Mouse (Mus musculus) MEL (cell line): ENCODE data around the gene Ppp1r37. TPM values are rescaled to one million over a fixed set of nuclear protein-coding genes. Genes with fewer than 3 reads are reported as not detected.

ENCODE experiments used
- DNase-seq: peaks from one replicate; pipeline ENCODE4 v3.0.0; 2011; ENCODE audit warnings: low read depth, low spot score
- H3K27ac ChIP-seq: 2 replicates; pipeline ENCODE4 v1.5.1; 2012; ENCODE audit warnings: low read depth, mild to moderate bottlenecking, control low read depth, low read length, moderate library complexity; ENCODE audit not compliant: control insufficient read depth
- H3K27me3 ChIP-seq, 2 experiments: fragments of 150-350 bp in 1 of 2; sonication (generic) in 1 of 2; 2 replicates each; pipeline ENCODE4 v1.6.1; 2012; ENCODE audit warnings: low read length in 2 of 2, mild to moderate bottlenecking in 2 of 2, improper control_type of control experiment in 1 of 2, moderate library complexity in 1 of 2; ENCODE audit not compliant: insufficient read depth in 2 of 2, control insufficient read depth in 1 of 2
- H3K36me3 ChIP-seq, 2 experiments: 2 replicates each; pipeline ENCODE4 v1.6.1; 2012 to 2014; ENCODE audit warnings: low read length in 2 of 2, improper control_type of control experiment in 1 of 2, inconsistent platforms in 1 of 2, mild to moderate bottlenecking in 1 of 2; ENCODE audit not compliant: insufficient read depth in 2 of 2, control insufficient read depth in 1 of 2
- H3K4me1 ChIP-seq, 2 experiments: fragments of 150-350 bp in 1 of 2; sonication (generic) in 1 of 2; 2 replicates each; pipeline ENCODE4 v1.6.1; 2012; ENCODE audit warnings: low read length in 2 of 2, improper control_type of control experiment in 1 of 2, mild to moderate bottlenecking in 1 of 2; ENCODE audit not compliant: insufficient read depth in 2 of 2, control insufficient read depth in 1 of 2
- H3K4me3 ChIP-seq, 2 experiments: fragments of 150-350 bp in 1 of 2; sonication (generic) in 1 of 2; 2 replicates each; pipeline ENCODE4 v1.5.1; 2012; ENCODE audit warnings: low read depth in 2 of 2, low read length in 2 of 2, mild to moderate bottlenecking in 2 of 2, moderate library complexity in 2 of 2, control low read depth in 1 of 2, improper control_type of control experiment in 1 of 2; ENCODE audit not compliant: control insufficient read depth in 1 of 2, insufficient read depth in 1 of 2
- H3K79me2 ChIP-seq: 2 replicates; pipeline ENCODE4 v1.6.1; 2012; ENCODE audit warnings: mild to moderate bottlenecking, low read length, moderate library complexity; ENCODE audit not compliant: control insufficient read depth, poor library complexity, insufficient read depth
- H3K9ac ChIP-seq: 2 replicates; pipeline ENCODE4 v1.6.1; 2012; ENCODE audit warnings: low read depth, mild to moderate bottlenecking, control low read depth, low read length, moderate library complexity; ENCODE audit not compliant: control insufficient read depth, poor library complexity, severe bottlenecking
- H3K9me3 ChIP-seq: fragments of 150-350 bp; sonication (generic); replicated peaks from 2 replicates; pipeline ENCODE4 v1.6.1; 2012; ENCODE audit warnings: mild to moderate bottlenecking, low read length, improper control_type of control experiment, moderate library complexity; ENCODE audit not compliant: insufficient read depth
- BHLHE40 ChIP-seq: IDR thresholded peaks from 2 replicates; pipeline ENCODE4 v1.6.1; 2012; ENCODE audit warnings: low read depth, mild to moderate bottlenecking, inconsistent platforms, low read length, improper control_type of control experiment, borderline replicate concordance
- E2F4 ChIP-seq: IDR thresholded peaks from 2 replicates; pipeline ENCODE4 v1.6.1; 2011; ENCODE audit warnings: low read depth, low read length, improper control_type of control experiment, borderline replicate concordance
- ELF1 ChIP-seq: IDR thresholded peaks from 2 replicates; pipeline ENCODE4 v1.6.1; 2014; ENCODE audit warnings: low read depth, mild to moderate bottlenecking, inconsistent platforms, low read length, improper control_type of control experiment, moderate library complexity
- EP300 ChIP-seq, 2 experiments: IDR thresholded peaks; 2 replicates each; pipeline ENCODE4 v1.6.1; 2011; ENCODE audit warnings: improper control_type of control experiment in 2 of 2, low read length in 2 of 2, low read depth in 1 of 2, mild to moderate bottlenecking in 1 of 2
- GABPA ChIP-seq: IDR thresholded peaks from 2 replicates; pipeline ENCODE4 v1.6.1; 2012; ENCODE audit warnings: low read depth, mild to moderate bottlenecking, inconsistent platforms, low read length, improper control_type of control experiment, moderate library complexity
- HCFC1 ChIP-seq: IDR thresholded peaks from 2 replicates; pipeline ENCODE4 v1.6.1; 2012; ENCODE audit warnings: low read depth, mild to moderate bottlenecking, inconsistent platforms, low read length, improper control_type of control experiment, moderate library complexity
- JUND ChIP-seq: IDR thresholded peaks from 2 replicates; pipeline ENCODE4 v1.6.1; 2011; ENCODE audit warnings: low read depth, mild to moderate bottlenecking, improper control_type of control experiment, low read length
- MYB ChIP-seq: IDR thresholded peaks from 2 replicates; pipeline ENCODE4 v1.6.1; 2011; ENCODE audit warnings: mild to moderate bottlenecking, low read depth, low read length, improper control_type of control experiment
- MYC ChIP-seq: IDR thresholded peaks from 2 replicates; pipeline ENCODE4 v1.6.1; 2011; ENCODE audit warnings: low read depth, mild to moderate bottlenecking, low read length, improper control_type of control experiment, moderate library complexity
- POLR2A ChIP-seq, 2 experiments: IDR thresholded peaks; 2 replicates each; pipeline ENCODE4 v1.6.1; 2011 to 2012; ENCODE audit warnings: low read length in 2 of 2, mild to moderate bottlenecking in 2 of 2, control low read depth in 1 of 2, improper control_type of control experiment in 1 of 2, low read depth in 1 of 2, moderate library complexity in 1 of 2; ENCODE audit not compliant: control insufficient read depth in 1 of 2, insufficient read depth in 1 of 2, poor library complexity in 1 of 2
- POLR2AphosphoS2 ChIP-seq: IDR thresholded peaks from 2 replicates; pipeline ENCODE4 v1.6.1; 2011; ENCODE audit warnings: low read length, improper control_type of control experiment
- POLR2AphosphoS5 ChIP-seq: IDR thresholded peaks from 2 replicates; pipeline ENCODE4 v1.6.1; 2012; ENCODE audit warnings: low read depth, borderline replicate concordance, mild to moderate bottlenecking, inconsistent platforms, low read length, moderate library complexity, mixed read lengths
- SIN3A ChIP-seq: IDR thresholded peaks from 2 replicates; pipeline ENCODE4 v1.6.1; 2012; ENCODE audit warnings: low read length, improper control_type of control experiment, inconsistent platforms
- SMC3 ChIP-seq: IDR thresholded peaks from 2 replicates; pipeline ENCODE4 v1.6.1; 2011; ENCODE audit warnings: low read depth, low read length, improper control_type of control experiment
- TCF12 ChIP-seq: IDR thresholded peaks from 2 replicates; pipeline ENCODE4 v1.6.1; 2014; ENCODE audit warnings: low read depth, mild to moderate bottlenecking, inconsistent platforms, low read length, improper control_type of control experiment, moderate library complexity
- UBTF ChIP-seq: IDR thresholded peaks from 2 replicates; pipeline ENCODE4 v1.6.1; 2012; ENCODE audit warnings: low read depth, mild to moderate bottlenecking, inconsistent platforms, low read length, improper control_type of control experiment, moderate library complexity, borderline replicate concordance; ENCODE audit not compliant: insufficient read depth
- USF2 ChIP-seq, 2 experiments: IDR thresholded peaks; 2 replicates each; pipeline ENCODE4 v1.6.1; 2011 to 2012; ENCODE audit warnings: improper control_type of control experiment in 2 of 2, low read length in 2 of 2, borderline replicate concordance in 1 of 2, inconsistent platforms in 1 of 2, low read depth in 1 of 2, mild to moderate bottlenecking in 1 of 2; ENCODE audit not compliant: insufficient read depth in 1 of 2
- ZKSCAN1 ChIP-seq: IDR thresholded peaks from 2 replicates; pipeline ENCODE4 v1.6.1; 2012; ENCODE audit warnings: low read depth, mild to moderate bottlenecking, inconsistent platforms, low read length, improper control_type of control experiment, moderate library complexity
- ZNF384 ChIP-seq: IDR thresholded peaks from 2 replicates; pipeline ENCODE4 v1.6.1; 2012; ENCODE audit warnings: low read depth, mild to moderate bottlenecking, inconsistent platforms, low read length, improper control_type of control experiment
- polyA plus RNA-seq, 2 experiments: library from polyadenylated mRNA; stranded (reverse) in 1 of 2; unstranded in 1 of 2; fragments of >175 nt in 1 of 2; fragments of >200 nt in 1 of 2; gene quantifications; 2 replicates each; pipeline versions ENCODE4 v1.2.1 to v1.2.4; 2012; ENCODE audit warnings: low replicate concordance in 2 of 2, low read depth in 1 of 2; ENCODE audit not compliant: insufficient read length in 2 of 2, insufficient read depth in 1 of 2, missing spikeins in 1 of 2
- total RNA-seq: library from RNA; depleted of rRNA; stranded (reverse); fragments of 300-350 nt; gene quantifications from 2 replicates; pipeline ENCODE4 v1.2.3, GENCODE M21; 2012

The Ppp1r37 gene
- total and polyA plus RNA-seq, 3 experiments, result 13.6 to 29.0 TPM; not detected in 1

- Histone ChIP-seq H3K9me3 (no peaks in the 10 kb centered on the region), H3K79me2 (peaks cover 2% of the 10 kb centered on the region; the same call in 1 of the 2 replicates), H3K9ac (no peak overlapping the region), H3K27ac (no peak overlapping the region), H3K4me1 (peaks cover 0 to 4% of the 10 kb centered on the region in 2 experiments; a peak in 2 of 4 replicates), H3K36me3 (no peaks in the 10 kb centered on the region), H3K27me3 (no peaks in the 10 kb centered on the region), H3K4me3 (no peak overlapping the region)
- DNase-seq, result no peak
- TF ChIP-seq SMC3, result no peak
- no peak for TF ChIP-seq E2F4
- no peak for TF ChIP-seq UBTF
- TF ChIP-seq POLR2AphosphoS5, result no peak
- TF ChIP-seq HCFC1, result no peak
- no peak for TF ChIP-seq MYC
- no peak for TF ChIP-seq POLR2AphosphoS2
- no peak for TF ChIP-seq USF2 (IDR thresholded peaks at IDR 0.05; ENCODE audit: borderline replicate concordance in 1 of 2, insufficient read depth in 1 of 2, low read depth in 1 of 2, low read length in 2 of 2)
- no peak for TF ChIP-seq BHLHE40
- TF ChIP-seq ZNF384, result no peak
- TF ChIP-seq ELF1, result no peak
- no peak for TF ChIP-seq MYB
- TF ChIP-seq POLR2A (IDR thresholded peaks at IDR 0.05; ENCODE audit: control insufficient read depth in 1 of 2, insufficient read depth in 1 of 2, low read depth in 1 of 2, low read length in 2 of 2, poor library complexity in 1 of 2), result no peak
- TF ChIP-seq ZKSCAN1, result no peak
- no peak for TF ChIP-seq JUND
- no peak for TF ChIP-seq EP300 (IDR thresholded peaks at IDR 0.05; ENCODE audit: low read depth in 1 of 2, low read length in 2 of 2)
- TF ChIP-seq GABPA, result no peak
- TF ChIP-seq TCF12, result no peak
- TF ChIP-seq SIN3A, result no peak
Measured at GRCm38 (mm10) chr7:19523757-19524419, 39.0 kb downstream of the Ppp1r37 start.
